Mouse (Mus musculus) ovary, postnatal 10 days (tissue): ENCODE measurements around the gene Has3.
A peak's percentile ranks its signal among the peaks of the same experiment; 100 is the strongest.
"Not testable (repeated sequence)": the region's sequence is repeated elsewhere in the genome, so short reads cannot be mapped to it uniquely, and the experiment has no call there.

Experiments
- DNase-seq: peaks from one replicate; pipeline ENCODE4 v3.0.0; 2022; ENCODE audit warnings: low spot score

The Has3 gene

GRCm38 (mm10) chr8:106887336-106888189 lies 17.5 kb downstream of the Has3 start:
- DNase-seq = peak; percentile 25

GRCm38 (mm10) chr8:106888803-106889202 lies 18.8 kb downstream of the Has3 start:
- DNase-seq = no peak

GRCm38 (mm10) chr8:106892210-106892805 lies 22.3 kb downstream of the Has3 start:
- DNase-seq = no peak

- peak; percentile 41 for DNase-seq
Measured at GRCm38 (mm10) chr8:106892806-106893451, 22.9 kb downstream of the Has3 start.

- DNase-seq = peak; percentile 72
Measured at GRCm38 (mm10) chr8:106893481-106894156, 23.6 kb downstream of the Has3 start, which contains the start of gene Utp4. Gene Utp4, plus strand, starts transcription at chr8:106893636.

DNA sequence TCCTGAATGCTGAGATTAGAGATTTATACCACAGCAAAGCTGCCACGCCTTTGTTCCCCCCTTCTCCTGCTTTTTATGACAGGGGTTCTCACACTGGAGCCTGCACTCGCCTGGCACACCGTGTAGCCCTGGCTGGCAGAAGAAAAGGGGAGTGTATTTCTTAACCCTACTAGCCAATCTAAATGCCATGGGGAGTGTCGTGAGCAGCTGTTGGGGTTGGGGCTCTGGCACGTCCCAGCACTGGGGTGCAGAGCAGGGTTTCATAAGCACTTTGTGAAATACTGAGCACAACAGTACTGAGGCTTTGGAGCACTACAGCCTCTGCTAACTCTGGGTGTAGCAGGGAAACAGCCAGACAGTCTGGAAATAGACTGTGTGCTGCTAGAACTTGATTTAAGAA lies 29.4 kb downstream of the Has3 start:
- DNase-seq = no peak

DNA sequence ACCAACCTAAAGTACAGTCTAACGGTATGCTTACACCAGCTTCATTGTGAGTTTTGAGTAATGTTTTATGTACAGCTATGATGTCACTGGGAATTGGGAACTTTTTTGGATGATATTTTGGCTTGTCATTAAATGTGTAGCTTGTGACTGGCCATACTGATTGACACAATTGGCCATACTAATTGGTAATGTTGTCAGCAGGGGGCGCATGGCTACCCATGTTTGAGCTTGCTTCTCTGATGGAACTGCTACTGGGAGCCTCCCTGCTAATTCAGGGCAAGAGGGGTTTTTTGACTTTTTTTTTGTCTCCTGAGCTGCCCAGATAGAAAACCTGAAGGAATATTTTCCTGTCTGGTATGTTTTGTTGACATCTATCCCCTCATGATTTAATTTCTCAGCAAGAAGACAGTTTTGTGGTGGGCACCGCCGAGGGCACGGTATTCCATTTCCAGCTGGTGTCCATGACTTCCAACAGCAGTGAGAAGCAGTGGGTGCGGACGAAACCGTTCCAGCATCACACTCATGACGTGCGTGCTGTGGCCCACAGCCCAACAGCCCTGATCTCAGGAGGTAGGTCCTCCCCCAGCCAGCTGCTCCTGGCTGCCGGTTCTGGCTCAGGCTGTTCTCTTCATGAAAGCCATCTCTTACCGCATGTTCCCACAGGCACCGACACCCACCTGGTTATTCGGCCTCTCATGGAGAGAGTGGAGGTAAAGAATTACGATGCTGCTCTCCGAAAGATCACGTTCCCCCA lies 35.9 kb downstream of the Has3 start:
- no peak for DNase-seq

GRCm38 (mm10) chr8:106906635-106907034 lies 36.6 kb downstream of the Has3 start:
- DNase-seq = no peak

DNA sequence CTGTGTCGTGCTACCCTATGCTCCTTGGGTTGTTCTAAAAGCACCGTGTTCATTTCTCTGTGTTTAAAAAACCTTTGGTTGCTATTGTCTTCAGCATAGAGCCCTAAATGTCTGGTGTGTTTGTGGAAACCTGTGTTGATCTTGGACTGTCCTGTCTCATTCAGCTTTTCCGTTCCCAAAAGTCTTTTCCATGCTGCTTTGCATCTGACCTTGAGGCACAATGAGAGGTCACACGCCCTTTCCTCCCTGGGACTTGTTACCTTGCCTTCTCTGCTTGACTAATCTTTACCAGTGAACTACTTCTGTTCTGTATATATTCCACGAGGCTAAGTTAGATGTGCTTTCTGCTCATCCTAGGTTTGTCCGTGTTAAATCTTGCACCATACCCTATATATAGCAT lies 37.4 kb downstream of the Has3 start:
- no peak for DNase-seq

- DNase-seq = no peak
Measured at GRCm38 (mm10) chr8:106908291-106908690, 38.2 kb downstream of the Has3 start.

DNA sequence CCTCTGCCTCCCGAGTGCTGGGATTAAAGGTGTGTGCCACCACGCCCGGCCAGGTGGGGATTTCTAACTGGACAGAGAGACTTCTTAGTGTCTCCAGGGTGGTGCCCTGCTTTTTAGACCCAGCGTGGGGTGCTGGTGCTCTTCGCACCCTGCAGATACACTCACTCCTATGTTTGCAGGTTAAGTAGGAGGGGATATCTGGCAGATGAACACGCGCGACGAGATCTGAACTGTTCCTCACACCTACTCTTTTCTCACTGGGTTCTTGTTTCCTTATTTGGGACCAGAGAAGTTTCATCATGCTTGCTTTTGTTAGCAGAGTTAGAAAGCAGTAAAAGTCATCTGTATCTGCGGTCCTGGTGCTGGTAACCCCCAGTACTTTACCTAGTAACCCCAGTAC lies 43.6 kb downstream of the Has3 start:
- no peak for DNase-seq

DNA sequence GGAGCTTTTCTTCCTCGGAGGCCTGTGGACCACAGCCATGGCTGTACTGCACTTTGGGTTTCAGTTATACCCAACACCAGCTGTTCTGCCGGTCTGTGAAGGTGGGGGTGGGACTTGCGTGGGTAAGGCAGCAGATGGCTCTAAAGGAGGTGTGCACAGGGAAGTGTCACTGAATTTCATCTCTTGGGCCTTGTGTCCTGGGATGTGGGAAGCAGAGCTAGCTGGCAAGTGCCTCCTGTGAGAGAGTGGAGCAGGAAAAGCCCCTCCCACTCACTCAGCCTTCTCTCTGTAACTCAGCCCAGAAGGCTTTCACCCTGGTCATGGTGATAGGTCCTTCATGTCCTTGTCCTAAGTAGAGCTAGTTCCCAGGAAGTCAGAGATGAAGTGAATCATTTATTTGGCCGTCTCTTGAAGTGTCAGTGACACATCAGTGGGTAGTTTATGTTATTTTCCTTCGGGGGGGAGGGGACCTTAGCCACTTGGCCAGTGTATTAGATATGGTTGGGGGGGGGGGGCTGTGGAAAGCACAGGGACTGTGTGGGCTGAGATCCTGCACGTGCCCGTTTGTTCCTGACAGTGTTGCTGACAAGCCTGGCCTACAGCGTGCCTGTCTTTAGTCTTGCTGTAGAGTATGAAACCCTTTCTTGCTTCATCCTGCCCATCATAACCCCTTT lies 49.8 kb downstream of the Has3 start:
- no peak for DNase-seq

DNA sequence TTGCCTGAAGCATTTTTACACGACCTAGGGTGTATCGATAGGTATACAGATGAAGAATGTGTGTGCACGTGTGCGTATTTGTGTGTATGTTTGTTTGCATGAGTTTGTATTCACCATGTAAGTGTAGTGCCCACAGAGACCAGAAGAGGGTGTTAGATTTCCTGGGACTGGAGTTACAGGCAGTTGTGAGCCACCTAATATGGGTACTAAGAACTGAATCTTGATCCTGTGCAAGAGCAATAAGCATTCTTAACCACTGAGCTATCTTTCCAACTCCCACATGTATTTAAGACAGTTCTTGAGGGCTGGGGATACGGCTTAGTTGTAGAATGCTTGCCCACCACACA lies 50.3 kb downstream of the Has3 start:
- no peak for DNase-seq

DNA sequence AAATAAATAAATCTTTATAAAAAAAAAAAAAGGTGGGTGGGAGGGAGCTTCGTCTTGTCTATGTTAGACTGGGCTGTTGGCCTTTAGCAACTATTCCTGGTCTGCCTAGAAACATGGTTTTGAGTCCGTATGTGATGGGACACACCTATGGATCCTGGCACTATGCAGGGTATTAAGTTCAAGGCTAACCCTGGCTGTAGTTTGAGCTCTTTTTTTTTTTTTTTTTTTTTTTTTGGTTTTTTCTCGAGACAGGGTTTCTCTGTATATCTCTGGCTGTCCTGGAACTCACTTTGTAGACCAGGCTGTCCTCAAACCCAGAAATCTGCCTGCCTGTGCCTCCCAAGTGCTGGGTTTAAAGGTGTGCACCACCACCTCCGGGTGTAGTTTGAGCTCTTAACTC lies 54.0 kb downstream of the Has3 start:
- DNase-seq = no peak

DNA sequence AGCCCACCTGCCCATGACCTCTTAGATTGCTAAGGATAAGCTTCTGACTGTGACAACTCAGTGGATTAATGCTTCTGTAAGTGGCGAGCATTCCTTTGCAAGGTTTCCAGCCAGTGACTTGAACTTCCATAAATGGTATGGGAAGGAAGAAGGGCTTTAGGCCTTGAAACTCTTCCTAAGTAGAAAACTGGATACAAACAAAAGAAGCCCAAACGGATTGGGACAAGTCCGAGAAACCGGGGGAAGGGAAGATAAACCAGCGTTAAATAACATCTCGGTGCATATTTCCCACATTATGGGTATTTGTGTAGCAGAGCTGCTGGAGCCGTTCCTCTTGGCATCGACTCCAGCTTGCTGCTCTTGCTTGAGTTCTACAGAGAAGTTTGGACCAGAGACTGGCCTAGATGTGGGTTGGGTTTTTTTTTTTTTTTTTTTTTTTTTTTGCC lies 54.9 kb downstream of the Has3 start:
- no peak for DNase-seq

DNA sequence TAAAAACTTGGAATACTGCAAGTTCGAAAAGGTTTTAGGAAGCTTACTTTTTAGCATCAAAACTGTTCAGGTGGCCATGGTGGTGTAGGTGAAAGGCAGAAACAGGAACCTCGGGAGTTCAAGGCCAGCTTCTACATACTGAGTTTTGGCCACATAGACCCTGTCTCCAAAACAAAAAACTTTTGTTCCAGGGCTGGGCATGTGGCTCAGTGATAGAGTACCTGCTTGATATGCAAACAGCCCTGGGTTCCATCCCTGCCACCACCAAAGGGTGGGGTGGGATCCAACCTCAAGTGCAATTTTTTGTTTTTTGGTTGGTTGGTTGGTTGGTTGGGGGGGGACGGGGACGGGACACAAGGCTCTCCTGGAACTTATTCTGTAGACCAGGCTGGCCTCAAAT lies 55.4 kb downstream of the Has3 start:
- no peak for DNase-seq

- no peak for DNase-seq
Measured at GRCm38 (mm10) chr8:106927247-106927646, 57.2 kb downstream of the Has3 start.

GRCm38 (mm10) chr8:106928182-106928581 lies 58.1 kb downstream of the Has3 start:
- not testable (repeated sequence) for DNase-seq

- DNase-seq = no peak
Measured at GRCm38 (mm10) chr8:106929155-106929913, 59.3 kb downstream of the Has3 start.

DNA sequence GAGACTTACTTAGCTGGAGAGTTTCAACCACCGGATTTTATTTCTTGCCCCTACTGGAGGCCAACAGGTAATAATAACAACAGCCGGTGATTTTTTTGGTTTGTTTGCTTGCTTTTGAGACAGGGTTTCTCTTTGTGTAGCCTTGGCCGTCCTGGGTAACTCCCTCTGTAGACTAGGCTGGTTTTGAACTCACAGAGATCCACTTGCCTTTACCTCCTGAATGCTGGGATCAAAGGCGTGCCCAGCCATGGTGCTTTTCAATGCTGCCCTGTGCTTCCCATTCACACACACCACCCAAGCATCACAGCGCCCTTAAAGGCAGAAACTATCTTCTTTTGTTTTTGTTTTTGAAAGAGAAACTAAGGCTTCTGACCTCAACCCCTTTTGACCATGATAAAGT lies 59.9 kb downstream of the Has3 start:
- DNase-seq = no peak
